Mouse (Mus musculus): Measurements from ENCODE around the gene Mmrn1. TPM values are rescaled to one million over a fixed set of nuclear protein-coding genes. Genes with fewer than 3 reads are reported as not detected.
"Not testable (repeated sequence)": the region's sequence is repeated elsewhere in the genome, so short reads cannot be mapped to it uniquely, and the experiment has no call there.

Gene Mmrn1
- polyA plus RNA-seq (2017; shearing (Covaris generic)): not detected

GRCm38 (mm10) chr6:60924676-60925075 lies at the start of gene Mmrn1:
Mmrn1 (plus strand) TSS chr6:60924976.
- ATAC-seq: not testable (repeated sequence)

GRCm38 (mm10) chr6:60880362-60880761 lies 44.4 kb upstream of the Mmrn1 start:
- no peak for ATAC-seq

GRCm38 (mm10) chr6:60881534-60881933 lies 43.2 kb upstream of the Mmrn1 start:
- no peak for ATAC-seq

GRCm38 (mm10) chr6:60907272-60907671 lies 17.5 kb upstream of the Mmrn1 start:
- ATAC-seq: no peak

- ATAC-seq: no peak
These were observed 6.6 kb downstream of the Mmrn1 start for GRCm38 (mm10) chr6:60931364-60931763.

GRCm38 (mm10) chr6:60934835-60935234 lies 10.1 kb downstream of the Mmrn1 start:
- no peak for ATAC-seq

GRCm38 (mm10) chr6:60935448-60936130 lies 10.8 kb downstream of the Mmrn1 start:
- no peak for ATAC-seq

- no peak for ATAC-seq
These were observed 19.4 kb downstream of the Mmrn1 start for GRCm38 (mm10) chr6:60944178-60944577.

GRCm38 (mm10) chr6:60944621-60945020 lies 19.8 kb downstream of the Mmrn1 start:
- ATAC-seq: no peak

GRCm38 (mm10) chr6:60950415-60950814 lies 25.6 kb downstream of the Mmrn1 start:
- no peak for ATAC-seq

GRCm38 (mm10) chr6:60961285-60961684 lies 36.5 kb downstream of the Mmrn1 start:
- ATAC-seq: no peak

- ATAC-seq: no peak
These were observed 37.1 kb downstream of the Mmrn1 start for GRCm38 (mm10) chr6:60961838-60962237.

- no peak for ATAC-seq
These were observed 37.9 kb downstream of the Mmrn1 start for GRCm38 (mm10) chr6:60962668-60963067.

- no peak for ATAC-seq
These were observed 39.0 kb downstream of the Mmrn1 start for GRCm38 (mm10) chr6:60963726-60964125.

- no peak for ATAC-seq
These were observed 42.2 kb downstream of the Mmrn1 start for GRCm38 (mm10) chr6:60966931-60967330.

- no peak for ATAC-seq
These were observed 44.6 kb downstream of the Mmrn1 start for GRCm38 (mm10) chr6:60969407-60969806.

GRCm38 (mm10) chr6:60970811-60971210 lies 46.0 kb downstream of the Mmrn1 start:
- no peak for ATAC-seq

- ATAC-seq: no peak
These were observed 53.8 kb downstream of the Mmrn1 start for GRCm38 (mm10) chr6:60978610-60979009.

GRCm38 (mm10) chr6:60979039-60979438 lies 54.3 kb downstream of the Mmrn1 start:
- no peak for ATAC-seq

GRCm38 (mm10) chr6:60984360-60984759 lies 59.6 kb downstream of the Mmrn1 start:
- no peak for ATAC-seq

GRCm38 (mm10) chr6:60985919-60986318 lies 61.1 kb downstream of the Mmrn1 start:
- ATAC-seq: no peak

- ATAC-seq: no peak
These were observed 62.1 kb downstream of the Mmrn1 start for GRCm38 (mm10) chr6:60986914-60987313.

- no peak for ATAC-seq
These were observed 63.0 kb downstream of the Mmrn1 start for GRCm38 (mm10) chr6:60987804-60988203.

GRCm38 (mm10) chr6:60992366-60992765 lies 67.6 kb downstream of the Mmrn1 start:
- ATAC-seq: no peak

All from activated CD4-positive, CD25-positive, alpha-beta regulatory T cell, adult 4 months (primary cell).